Mouse (Mus musculus): ENCODE measurements around the gene Cutal. TPM values are rescaled to one million over a fixed set of nuclear protein-coding genes. Genes with fewer than 3 reads are reported as not detected.

Gene Cutal
- total and polyA plus RNA-seq, 3 experiments, result not detected

GRCm38 (mm10) chr2:34895503-34896113, 21.4 kb downstream of the Cutal start:
- in situ Hi-C loops (cut with MboI; ENCODE audit: low pct_ligation_motif_present, low pct_unique_long_range_greater_than_20kb, low sequenced_read_pairs), result no loop called here
- no peak for DNase-seq (ENCODE audit: extremely low read depth)
- peaks cover 54 to 76% of the 10 kb centered on the region in 2 experiments for H3K36me3 ChIP-seq (replicated peaks in 1 of 2; ENCODE audit: control insufficient read depth in 1 of 2, insufficient read depth in 1 of 2, low read length in 1 of 2)

GRCm38 (mm10) chr2:34896821-34897460, 22.7 kb downstream of the Cutal start:
- Histone ChIP-seq H3K36me3 (replicated peaks in 1 of 2; ENCODE audit: control insufficient read depth in 1 of 2, insufficient read depth in 1 of 2, low read length in 1 of 2) (peaks cover 63 to 88% of the 10 kb centered on the region in 2 experiments), H3K4me3 (replicated peaks in 1 of 3; ENCODE audit: low read depth in 2 of 3, low read length in 2 of 3, poor library complexity in 1 of 3) (no peak overlapping the region), H3K9me3 (replicated peaks; ENCODE audit: low read length) (peaks cover 2% of the 10 kb centered on the region), H3K4me1 (ENCODE audit: control insufficient read depth in 1 of 2, insufficient read depth in 2 of 2) (no peaks in the 10 kb centered on the region), H3K27me3 (replicated peaks) (no peaks in the 10 kb centered on the region), H3K4me2 (ENCODE audit: insufficient read depth, low read depth, poor library complexity, severe bottlenecking) (no peak overlapping the region), H3K79me2 (replicated peaks; ENCODE audit: control insufficient read depth, extremely low read depth, insufficient read depth, poor library complexity, severe bottlenecking) (no peaks in the 10 kb centered on the region), H3K9ac (ENCODE audit: insufficient read depth, low read depth) (no peak overlapping the region), H3K27ac (ENCODE audit: insufficient read depth, low read depth) (no peak overlapping the region)
- TF ChIP-seq ELF1 (IDR thresholded peaks at IDR 0.05; ENCODE audit: low read depth, low read length), result no peak
- no peak for TF ChIP-seq RCOR1 (conservative IDR thresholded peaks at IDR 0.05; ENCODE audit: low read depth, low read length)
- in situ Hi-C loops (cut with MboI; ENCODE audit: low pct_ligation_motif_present, low pct_unique_long_range_greater_than_20kb, low sequenced_read_pairs), result no loop called here
- dilution Hi-C loops (cut with MboI; ENCODE audit: extremely low pct_ligation_motif_present, extremely low pct_unique_long_range_greater_than_20kb, low sequenced_read_pairs), result no loop called here
- no peak for DNase-seq (ENCODE audit: extremely low read depth)

More at GRCm38 (mm10) chr2:34895503-34896113, 21.4 kb downstream of the Cutal start:
- Histone ChIP-seq H3K9ac (ENCODE audit: insufficient read depth, low read depth) (no peak overlapping the region), H3K79me2 (replicated peaks; ENCODE audit: control insufficient read depth, extremely low read depth, insufficient read depth, poor library complexity, severe bottlenecking) (no peaks in the 10 kb centered on the region), H3K4me1 (ENCODE audit: control insufficient read depth in 1 of 2, insufficient read depth in 2 of 2) (no peaks in the 10 kb centered on the region), H3K4me2 (ENCODE audit: insufficient read depth, low read depth, poor library complexity, severe bottlenecking) (no peak overlapping the region), H3K27ac (ENCODE audit: insufficient read depth, low read depth) (no peak overlapping the region), H3K27me3 (replicated peaks) (no peaks in the 10 kb centered on the region), H3K9me3 (replicated peaks; ENCODE audit: low read length) (no peaks in the 10 kb centered on the region), H3K4me3 (replicated peaks in 1 of 3; ENCODE audit: low read depth in 2 of 3, low read length in 2 of 3, poor library complexity in 1 of 3) (no peak overlapping the region)
- no peak for TF ChIP-seq ZNF384 (IDR thresholded peaks at IDR 0.05; ENCODE audit: low read depth, low read length)
- dilution Hi-C loops (cut with MboI; ENCODE audit: extremely low pct_ligation_motif_present, extremely low pct_unique_long_range_greater_than_20kb, low sequenced_read_pairs), result no loop called here

GRCm38 (mm10) chr2:34897820-34898219, 23.6 kb downstream of the Cutal start:
- no peak overlapping the region for H3K4me2 ChIP-seq (ENCODE audit: insufficient read depth, low read depth, poor library complexity, severe bottlenecking)
- H3K4me1 ChIP-seq (ENCODE audit: control insufficient read depth in 1 of 2, insufficient read depth in 2 of 2), result no peaks in the 10 kb centered on the region
- dilution Hi-C loops (cut with MboI; ENCODE audit: extremely low pct_ligation_motif_present, extremely low pct_unique_long_range_greater_than_20kb, low sequenced_read_pairs), result no loop called here
- H3K27me3 ChIP-seq (replicated peaks), result no peaks in the 10 kb centered on the region
- no peak overlapping the region for H3K4me3 ChIP-seq (replicated peaks in 1 of 3; ENCODE audit: low read depth in 2 of 3, low read length in 2 of 3, poor library complexity in 1 of 3)
- in situ Hi-C loops (cut with MboI; ENCODE audit: low pct_ligation_motif_present, low pct_unique_long_range_greater_than_20kb, low sequenced_read_pairs), result no loop called here
- H3K9ac ChIP-seq (ENCODE audit: insufficient read depth, low read depth), result no peak overlapping the region
- DNase-seq (ENCODE audit: extremely low read depth), result peak; percentile 58
- H3K79me2 ChIP-seq (replicated peaks; ENCODE audit: control insufficient read depth, extremely low read depth, insufficient read depth, poor library complexity, severe bottlenecking), result no peaks in the 10 kb centered on the region
- TF ChIP-seq RAD21 (IDR thresholded peaks at IDR 0.05; ENCODE audit: low read depth, low read length), result peak; percentile 61
- TF ChIP-seq RCOR1 (conservative IDR thresholded peaks at IDR 0.05; ENCODE audit: low read depth, low read length), result no peak
- TF ChIP-seq SMC3 (IDR thresholded peaks at IDR 0.05; ENCODE audit: low read depth, low read length), result peak; percentile 46
- TF ChIP-seq SIN3A (IDR thresholded peaks at IDR 0.05; ENCODE audit: low read length), result 0 out of 2 replicates have a peak, but pooled peaks have one; percentile 21
- TF ChIP-seq CTCF (conservative IDR thresholded peaks at IDR 0.05 in 1 of 2, IDR thresholded peaks at IDR 0.05 in 1 of 2; ENCODE audit: low read depth in 2 of 2, low read length in 2 of 2), result peak; percentile 75 to 95
- H3K27ac ChIP-seq (ENCODE audit: insufficient read depth, low read depth), result no peak overlapping the region
- H3K36me3 ChIP-seq (replicated peaks in 1 of 2; ENCODE audit: control insufficient read depth in 1 of 2, insufficient read depth in 1 of 2, low read length in 1 of 2), result peaks cover 71 to 95% of the 10 kb centered on the region in 2 experiments
- H3K9me3 ChIP-seq (replicated peaks; ENCODE audit: low read length), result peaks cover 4% of the 10 kb centered on the region
